Mouse (Mus musculus) adrenal gland, postnatal 10 days (tissue): Measurements from ENCODE around the gene Tldc2. TPM values are rescaled to one million over a fixed set of nuclear protein-coding genes. Genes with fewer than 3 reads are reported as not detected.

Experiments used
- DNase-seq: peaks from one replicate; pipeline ENCODE4 v3.0.0; 2021; ENCODE audit warnings: mixed read lengths
- total RNA-seq, 2 experiments: library from RNA; stranded (reverse); gene quantifications; 2 replicates each; pipeline ENCODE4 v1.2.3; 2021

Tldc2 gene
- total RNA-seq, 2 experiments from 2014 or later = not detected

- peak; percentile 93 for DNase-seq
Measured at GRCm38 (mm10) chr2:157078793-157079700, 7.8 kb upstream of the Tldc2 start, which contains the start of gene Soga1. Soga1 (minus strand) TSS chr2:157079254.

- DNase-seq = no peak
Measured at GRCm38 (mm10) chr2:157079701-157080180, 7.1 kb upstream of the Tldc2 start.

- no peak for DNase-seq
Measured at GRCm38 (mm10) chr2:157081331-157081730, 5.5 kb upstream of the Tldc2 start.

DNA sequence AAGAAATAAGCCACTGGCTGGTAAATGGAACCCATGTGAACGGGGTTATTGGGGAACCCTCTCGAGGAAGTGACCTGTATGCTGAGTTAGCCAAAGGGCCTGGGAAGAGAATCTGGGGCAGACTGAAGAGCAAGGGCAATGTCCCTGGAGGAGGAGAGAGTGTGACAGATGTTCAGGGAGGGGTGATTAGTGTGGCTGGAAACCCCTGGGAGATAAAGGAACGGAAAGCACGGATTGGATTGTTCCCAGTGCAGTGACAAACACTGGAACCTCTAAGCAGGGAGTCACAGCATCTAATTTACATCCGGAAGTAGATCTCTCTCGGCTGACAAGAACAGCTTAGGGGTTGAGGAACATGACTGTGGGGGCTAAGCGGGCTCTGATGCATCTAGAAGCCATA, 4.9 kb upstream of the Tldc2 start:
- no peak for DNase-seq

GRCm38 (mm10) chr2:157084831-157085585, 1.8 kb upstream of the Tldc2 start:
- DNase-seq = no peak

DNA sequence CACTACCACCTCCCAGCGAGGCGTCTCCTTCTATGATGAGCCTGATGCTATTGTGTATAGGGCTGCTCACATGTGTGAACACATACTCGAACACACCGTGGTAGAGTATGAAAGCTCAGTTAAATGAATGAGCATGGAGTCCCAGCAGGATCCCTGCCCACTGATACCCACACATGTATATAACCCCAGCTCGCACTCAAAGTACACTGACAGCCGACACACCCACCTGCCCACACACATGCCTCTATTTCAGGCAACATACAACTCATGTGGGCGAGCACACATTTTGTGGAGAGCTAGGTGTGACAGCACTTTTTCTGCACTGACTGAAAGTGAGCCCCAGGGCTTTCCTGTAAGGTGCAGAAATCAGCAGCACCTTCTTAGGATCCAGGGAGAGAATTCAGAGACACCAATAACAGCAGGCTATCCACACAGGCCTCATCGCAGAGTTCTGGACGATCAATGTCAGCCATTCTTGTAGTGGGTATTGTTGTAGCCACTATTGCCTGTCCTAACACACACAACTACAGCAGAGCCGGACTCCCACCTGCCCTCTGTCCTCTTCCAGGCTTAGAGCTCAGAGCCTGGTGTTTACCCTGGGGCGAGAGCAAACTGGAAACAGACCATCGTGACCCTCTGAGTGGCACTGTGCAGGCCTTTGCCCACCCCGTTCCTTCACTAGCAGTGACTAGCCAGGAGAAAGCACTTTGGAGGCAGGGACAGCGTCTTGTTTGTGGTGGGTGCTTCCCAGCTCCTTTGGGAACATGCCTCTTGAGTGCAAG, 872 bp downstream of the Tldc2 start:
- no peak for DNase-seq

GRCm38 (mm10) chr2:157092024-157092423, 5.2 kb downstream of the Tldc2 start:
- DNase-seq = peak; percentile 42

GRCm38 (mm10) chr2:157095005-157095755, 8.3 kb downstream of the Tldc2 start:
- DNase-seq = peak; percentile 86

GRCm38 (mm10) chr2:157099532-157100318, 12.9 kb downstream of the Tldc2 start:
- no peak for DNase-seq

GRCm38 (mm10) chr2:157100319-157100605, 13.4 kb downstream of the Tldc2 start:
- no peak for DNase-seq

DNA sequence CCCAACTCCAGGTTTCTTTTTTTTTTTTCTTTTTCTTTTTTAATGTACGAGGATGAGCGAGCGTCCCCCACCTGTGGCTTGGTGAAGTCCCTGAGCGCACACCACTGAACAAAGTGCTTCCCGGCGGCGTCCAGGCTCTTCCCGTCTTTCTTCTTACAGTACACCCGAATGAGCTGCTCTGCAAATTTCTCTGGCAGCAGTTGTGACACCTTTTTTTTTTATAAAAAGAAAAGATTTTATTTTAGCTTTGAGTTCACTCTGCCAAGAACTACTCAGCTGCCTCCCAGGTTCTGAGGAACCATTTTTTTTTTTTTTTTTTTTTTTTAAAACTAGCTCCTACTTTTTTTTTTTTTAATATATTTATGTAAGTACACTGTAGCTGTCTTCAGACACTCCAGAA, 14.8 kb downstream of the Tldc2 start:
- no peak for DNase-seq

GRCm38 (mm10) chr2:157102256-157102655, 15.4 kb downstream of the Tldc2 start:
- no peak for DNase-seq

- DNase-seq = no peak
Measured at GRCm38 (mm10) chr2:157104454-157104853, 17.6 kb downstream of the Tldc2 start.

DNA sequence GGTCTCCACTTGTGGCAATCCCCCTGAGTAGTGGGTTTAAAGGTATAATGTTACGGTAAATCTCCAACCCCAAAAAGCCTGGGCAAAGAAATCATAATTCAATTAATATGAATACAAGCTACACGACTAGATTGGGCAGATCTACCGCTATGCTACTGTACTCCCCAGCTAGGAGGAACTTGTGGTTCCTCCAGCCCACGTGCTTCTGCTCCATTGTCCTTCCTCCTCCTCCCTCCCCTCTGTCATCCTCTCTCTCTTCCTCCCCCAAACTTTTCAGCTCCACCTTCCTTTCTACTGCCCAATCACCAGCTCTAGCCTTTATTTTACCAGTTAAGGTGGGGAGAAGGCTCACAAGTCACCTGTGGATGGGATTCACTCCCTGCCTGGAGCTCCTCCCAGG, 21.4 kb downstream of the Tldc2 start:
- no peak for DNase-seq

GRCm38 (mm10) chr2:157116964-157117363, 30.1 kb downstream of the Tldc2 start:
- DNase-seq = no peak

DNA sequence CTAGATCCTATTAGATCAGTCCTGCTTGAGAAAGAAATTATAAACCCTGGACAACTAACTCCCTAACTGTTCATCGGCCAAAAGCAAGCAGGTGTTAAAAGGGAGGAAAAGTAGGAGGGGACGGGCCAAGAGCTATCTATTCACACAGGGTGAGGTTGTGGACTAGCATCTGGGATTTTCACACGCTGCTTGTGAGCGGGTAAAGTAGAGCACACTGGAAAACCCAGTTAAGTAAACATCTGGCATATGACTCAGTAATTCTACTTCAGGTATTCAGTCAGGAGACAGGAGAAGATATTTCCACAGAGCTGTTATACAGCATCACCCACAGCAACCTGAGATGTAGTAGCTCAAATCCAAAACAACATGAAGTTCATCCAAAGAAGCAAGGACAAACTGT, 31.7 kb downstream of the Tldc2 start:
- no peak for DNase-seq

- no peak for DNase-seq
Measured at GRCm38 (mm10) chr2:157119075-157119474, 32.2 kb downstream of the Tldc2 start.

- no peak for DNase-seq
Measured at GRCm38 (mm10) chr2:157121766-157122165, 34.9 kb downstream of the Tldc2 start.

GRCm38 (mm10) chr2:157125246-157125645, 38.4 kb downstream of the Tldc2 start:
- no peak for DNase-seq

DNA sequence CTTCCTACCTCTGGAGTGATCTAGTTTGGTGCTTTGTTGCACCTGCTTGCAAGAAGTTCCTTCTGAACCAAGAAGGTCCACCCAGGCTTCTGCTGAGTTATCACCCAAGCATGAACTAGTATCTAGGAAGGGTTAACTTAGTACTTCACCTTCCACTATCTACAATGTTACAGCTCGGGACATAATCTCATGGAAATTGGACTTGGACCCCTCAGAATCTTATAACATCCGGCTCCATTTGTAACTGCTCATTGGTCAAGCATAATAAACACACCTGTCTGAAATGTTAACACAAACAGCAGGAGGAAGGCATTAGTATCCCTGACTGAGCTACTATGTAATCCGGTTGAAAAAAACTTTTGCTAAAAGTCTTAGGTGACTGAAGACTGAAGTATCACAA, 40.5 kb downstream of the Tldc2 start:
- DNase-seq = no peak

GRCm38 (mm10) chr2:157128072-157128471, 41.2 kb downstream of the Tldc2 start:
- peak; percentile 17 for DNase-seq
